Mouse (Mus musculus): ENCODE measurements around the gene Kcnj3. TPM values are rescaled to one million over a fixed set of nuclear protein-coding genes. Genes with fewer than 3 reads are reported as not detected.

Kcnj3 gene
- total and polyA plus RNA-seq, 2 experiments from 2014 or later, result 5.5 to 29.7 TPM

GRCm38 (mm10) chr2:55447298-55447697 is 11.5 kb downstream of the Kcnj3 start:
- no peaks in the 10 kb centered on the region for H3K36me3 ChIP-seq (ENCODE audit: insufficient read depth, low read length)
- no peak overlapping the region for H3K9ac ChIP-seq (replicated peaks; ENCODE audit: low read length, poor library complexity, severe bottlenecking)
- no peak for TF ChIP-seq CTCF (IDR thresholded peaks at IDR 0.05)
- no peak overlapping the region for H3K27ac ChIP-seq (ENCODE audit: low read depth, low read length)
- ATAC-seq (ENCODE audit: low FRiP score) (no peak), DNase-seq (ENCODE audit: low spot score) (no peak)
- no peaks in the 10 kb centered on the region for H3K4me1 ChIP-seq (ENCODE audit: insufficient read depth, low read length)
- no peaks in the 10 kb centered on the region for H3K9me3 ChIP-seq (ENCODE audit: low read length)
- H3K27me3 ChIP-seq (ENCODE audit: insufficient read depth, low read length), result no peaks in the 10 kb centered on the region
- no peak overlapping the region for H3K4me3 ChIP-seq (ENCODE audit: low read depth, low read length)
- no peak overlapping the region for H3K4me2 ChIP-seq (ENCODE audit: low read depth, low read length, poor library complexity, severe bottlenecking)

DNA sequence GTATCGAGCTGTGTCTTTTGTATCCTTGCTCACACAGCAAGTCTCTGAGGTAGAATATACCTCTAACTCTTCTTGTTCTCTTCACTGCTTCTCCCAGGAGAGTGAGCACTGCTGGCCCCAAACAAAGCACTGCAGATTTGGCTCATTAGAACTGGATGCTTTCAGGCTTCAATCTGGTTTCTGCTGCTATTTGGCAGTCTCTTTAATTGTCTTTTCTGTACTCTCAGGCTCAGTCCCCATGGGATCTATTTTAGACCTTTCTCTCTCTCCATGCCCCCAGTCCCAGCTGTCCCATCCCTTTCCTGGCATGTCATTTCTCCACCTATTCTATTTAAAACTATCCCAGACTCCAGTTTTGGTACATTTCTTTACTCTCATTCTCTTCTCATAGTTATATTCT is 15.0 kb downstream of the Kcnj3 start:
- no peak for TF ChIP-seq CTCF (IDR thresholded peaks at IDR 0.05)
- WGBS, result 45% methylated on average over 1 of the region's 1 CpGs
- Histone ChIP-seq H3K4me1 (ENCODE audit: insufficient read depth, low read length) (no peaks in the 10 kb centered on the region), H3K9me3 (ENCODE audit: low read length) (no peaks in the 10 kb centered on the region), H3K27ac (ENCODE audit: low read depth, low read length) (no peak overlapping the region), H3K9ac (replicated peaks; ENCODE audit: low read length, poor library complexity, severe bottlenecking) (no peak overlapping the region), H3K36me3 (ENCODE audit: insufficient read depth, low read length) (no peaks in the 10 kb centered on the region), H3K4me2 (ENCODE audit: low read depth, low read length, poor library complexity, severe bottlenecking) (no peak overlapping the region), H3K27me3 (ENCODE audit: insufficient read depth, low read length) (no peaks in the 10 kb centered on the region), H3K4me3 (ENCODE audit: low read depth, low read length) (no peak overlapping the region)
- DNase-seq (ENCODE audit: low spot score), result peak; percentile 59
- ATAC-seq (ENCODE audit: low FRiP score), result no peak

GRCm38 (mm10) chr2:55459195-55459594 is 23.4 kb downstream of the Kcnj3 start:
- no peaks in the 10 kb centered on the region for H3K4me1 ChIP-seq (ENCODE audit: insufficient read depth, low read length)
- no peak overlapping the region for H3K9ac ChIP-seq (replicated peaks; ENCODE audit: low read length, poor library complexity, severe bottlenecking)
- ATAC-seq (ENCODE audit: low FRiP score) (no peak), DNase-seq (ENCODE audit: low spot score) (no peak)
- no peak overlapping the region for H3K4me3 ChIP-seq (ENCODE audit: low read depth, low read length)
- no peaks in the 10 kb centered on the region for H3K9me3 ChIP-seq (ENCODE audit: low read length)
- 90% methylated on average over 2 of the region's 2 CpGs for WGBS
- H3K27ac ChIP-seq (ENCODE audit: low read depth, low read length), result no peak overlapping the region
- H3K36me3 ChIP-seq (ENCODE audit: insufficient read depth, low read length), result no peaks in the 10 kb centered on the region
- no peak overlapping the region for H3K4me2 ChIP-seq (ENCODE audit: low read depth, low read length, poor library complexity, severe bottlenecking)
- H3K27me3 ChIP-seq (ENCODE audit: insufficient read depth, low read length), result no peaks in the 10 kb centered on the region
- TF ChIP-seq CTCF (IDR thresholded peaks at IDR 0.05), result no peak

- Histone ChIP-seq H3K4me2 (ENCODE audit: low read depth, low read length, poor library complexity, severe bottlenecking) (no peak overlapping the region), H3K4me1 (ENCODE audit: insufficient read depth, low read length) (no peaks in the 10 kb centered on the region), H3K27me3 (ENCODE audit: insufficient read depth, low read length) (no peaks in the 10 kb centered on the region), H3K9ac (replicated peaks; ENCODE audit: low read length, poor library complexity, severe bottlenecking) (no peak overlapping the region), H3K9me3 (ENCODE audit: low read length) (no peaks in the 10 kb centered on the region), H3K36me3 (ENCODE audit: insufficient read depth, low read length) (no peaks in the 10 kb centered on the region), H3K27ac (ENCODE audit: low read depth, low read length) (no peak overlapping the region), H3K4me3 (ENCODE audit: low read depth, low read length) (no peak overlapping the region)
- DNase-seq (ENCODE audit: low spot score) (peak; percentile 64), ATAC-seq (ENCODE audit: low FRiP score) (no peak)
- TF ChIP-seq CTCF (IDR thresholded peaks at IDR 0.05), result no peak
- 23% methylated on average over 2 of the region's 2 CpGs for WGBS
These were observed 33.4 kb downstream of the Kcnj3 start for GRCm38 (mm10) chr2:55469141-55469540.

GRCm38 (mm10) chr2:55470006-55470405 is 34.2 kb downstream of the Kcnj3 start:
- no peak for ATAC-seq (ENCODE audit: low FRiP score)
- H3K36me3 ChIP-seq (ENCODE audit: insufficient read depth, low read length), result no peaks in the 10 kb centered on the region
- H3K9ac ChIP-seq (replicated peaks; ENCODE audit: low read length, poor library complexity, severe bottlenecking), result no peak overlapping the region
- no peaks in the 10 kb centered on the region for H3K9me3 ChIP-seq (ENCODE audit: low read length)
- H3K4me1 ChIP-seq (ENCODE audit: insufficient read depth, low read length), result no peaks in the 10 kb centered on the region
- H3K27me3 ChIP-seq (ENCODE audit: insufficient read depth, low read length), result no peaks in the 10 kb centered on the region
- 91% methylated on average over 2 of the region's 2 CpGs for WGBS
- DNase-seq (ENCODE audit: low spot score), result no peak
- no peak for TF ChIP-seq CTCF (IDR thresholded peaks at IDR 0.05)
- no peak overlapping the region for H3K27ac ChIP-seq (ENCODE audit: low read depth, low read length)
- H3K4me2 ChIP-seq (ENCODE audit: low read depth, low read length, poor library complexity, severe bottlenecking), result no peak overlapping the region
- no peak overlapping the region for H3K4me3 ChIP-seq (ENCODE audit: low read depth, low read length)

GRCm38 (mm10) chr2:55479511-55479910 is 43.7 kb downstream of the Kcnj3 start:
- DNase-seq (ENCODE audit: low spot score) (no peak), ATAC-seq (ENCODE audit: low FRiP score) (no peak)
- Histone ChIP-seq H3K9me3 (ENCODE audit: low read length) (no peaks in the 10 kb centered on the region), H3K27me3 (ENCODE audit: insufficient read depth, low read length) (no peaks in the 10 kb centered on the region), H3K4me2 (ENCODE audit: low read depth, low read length, poor library complexity, severe bottlenecking) (no peak overlapping the region), H3K36me3 (ENCODE audit: insufficient read depth, low read length) (no peaks in the 10 kb centered on the region), H3K9ac (replicated peaks; ENCODE audit: low read length, poor library complexity, severe bottlenecking) (no peak overlapping the region), H3K27ac (ENCODE audit: low read depth, low read length) (no peak overlapping the region), H3K4me1 (ENCODE audit: insufficient read depth, low read length) (no peaks in the 10 kb centered on the region), H3K4me3 (ENCODE audit: low read depth, low read length) (no peak overlapping the region)
- 75% methylated on average over 4 of the region's 4 CpGs for WGBS
- TF ChIP-seq CTCF (IDR thresholded peaks at IDR 0.05), result no peak
